Mouse (Mus musculus) G1E (cell line): ENCODE data around the gene Sec22c. TPM values are rescaled to one million over a fixed set of nuclear protein-coding genes. Genes with fewer than 3 reads are reported as not detected.

Experiments used
- ATAC-seq: 2 replicates; pipeline ENCODE4 v1.8.0; 2016; ENCODE audit warnings: mild to moderate bottlenecking; ENCODE audit not compliant: insufficient number of reproducible peaks, poor library complexity, low FRiP score, severe bottlenecking; ENCODE audit errors: extremely low read depth
- DNase-seq: peaks from one replicate; pipeline ENCODE4 v3.0.0; 2012; ENCODE audit warnings: low spot score
- H3K27me3 ChIP-seq: 2 replicates; pipeline ENCODE4 v1.6.1; 2012; ENCODE audit warnings: mild to moderate bottlenecking, low read length, inconsistent platforms; ENCODE audit not compliant: insufficient read depth
- H3K36me3 ChIP-seq: replicated peaks from 2 replicates; pipeline ENCODE3; 2012; ENCODE audit warnings: mild to moderate bottlenecking, inconsistent platforms
- H3K4me1 ChIP-seq: 2 replicates; pipeline ENCODE4 v1.6.1; 2012; ENCODE audit warnings: low read depth, low read length, inconsistent platforms, mixed read lengths; ENCODE audit not compliant: insufficient read depth
- H3K4me3 ChIP-seq: 2 replicates; pipeline ENCODE4 v1.5.1; 2012; ENCODE audit warnings: low read depth, mild to moderate bottlenecking, inconsistent platforms, low read length, moderate library complexity, mixed read lengths
- H3K9me3 ChIP-seq: replicated peaks from 2 replicates; pipeline ENCODE4 v1.6.1; 2012; ENCODE audit warnings: inconsistent platforms
- CTCF ChIP-seq: IDR thresholded peaks from 2 replicates; pipeline ENCODE4 v1.5.1; 2012; ENCODE audit warnings: low read depth, low read length, inconsistent platforms, mixed read lengths
- GATA1 ChIP-seq: IDR thresholded peaks from 2 replicates; pipeline ENCODE4 v1.6.1; 2012; ENCODE audit warnings: borderline replicate concordance, low read length, inconsistent platforms, mixed read lengths
- GATA2 ChIP-seq: IDR thresholded peaks from 2 replicates; pipeline ENCODE4 v1.6.1; 2012; ENCODE audit warnings: low read depth, low read length, inconsistent platforms, borderline replicate concordance
- POLR2AphosphoS5 ChIP-seq: IDR thresholded peaks from 2 replicates; pipeline ENCODE4 v1.6.1; 2012; ENCODE audit warnings: low read depth, low read length, inconsistent platforms; ENCODE audit not compliant: insufficient replicate concordance
- TAL1 ChIP-seq: conservative IDR thresholded peaks from 2 replicates; pipeline ENCODE4 v1.6.1; 2012; ENCODE audit warnings: low read depth, low read length, inconsistent platforms, mixed read lengths
- polyA plus RNA-seq: library from polyadenylated mRNA; stranded (reverse); fragments of >175 nt; gene quantifications from 2 replicates; pipeline ENCODE4 v1.2.3, GENCODE M21; 2012
- total RNA-seq, 2 experiments: library from RNA; stranded (forward) in 1 of 2; stranded (reverse) in 1 of 2; fragments of 200-1000 nt in 1 of 2; fragments of >200 nt in 1 of 2; fragmentation: Nextera tagmentation in 1 of 2; gene quantifications; 2 replicates each; pipeline ENCODE4 v1.2.3; 2014 to 2017

Gene Sec22c
- total and polyA plus RNA-seq, 3 experiments, result 3.6 to 4.8 (median 4.7) TPM

DNA sequence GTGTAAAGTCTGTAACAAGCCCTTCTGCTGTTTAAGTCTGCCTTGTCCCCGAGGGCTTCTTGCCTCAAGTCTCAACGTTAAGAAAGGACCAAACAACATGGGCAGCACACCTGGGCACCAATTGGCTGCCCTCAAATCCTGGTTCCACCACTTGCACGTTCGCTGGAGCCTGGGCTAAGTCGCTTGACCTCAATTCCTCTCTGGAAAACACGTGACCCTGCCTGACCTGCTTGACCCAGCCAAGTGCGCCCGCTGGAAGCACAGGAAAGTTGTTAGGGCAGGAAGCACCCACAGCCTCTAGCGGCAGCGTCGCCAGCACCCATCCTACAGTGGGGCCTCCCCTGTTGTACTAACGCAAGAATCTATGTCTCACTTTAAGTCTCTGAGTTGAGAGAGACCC is 10.6 kb downstream of the Sec22c start:
- no peak for ATAC-seq
- peaks cover 2% of the 10 kb centered on the region; the same call in 1 of the 2 replicates for H3K4me1 ChIP-seq
- no peak for TF ChIP-seq GATA1
- TF ChIP-seq TAL1, result no peak
- TF ChIP-seq POLR2AphosphoS5, result no peak
- TF ChIP-seq GATA2, result no peak
- H3K9me3 ChIP-seq, result peaks cover 8% of the 10 kb centered on the region
- H3K4me3 ChIP-seq, result no peak overlapping the region
- DNase-seq, result no peak
- no peaks in the 10 kb centered on the region for H3K27me3 ChIP-seq
- peaks cover 50% of the 10 kb centered on the region for H3K36me3 ChIP-seq

DNA sequence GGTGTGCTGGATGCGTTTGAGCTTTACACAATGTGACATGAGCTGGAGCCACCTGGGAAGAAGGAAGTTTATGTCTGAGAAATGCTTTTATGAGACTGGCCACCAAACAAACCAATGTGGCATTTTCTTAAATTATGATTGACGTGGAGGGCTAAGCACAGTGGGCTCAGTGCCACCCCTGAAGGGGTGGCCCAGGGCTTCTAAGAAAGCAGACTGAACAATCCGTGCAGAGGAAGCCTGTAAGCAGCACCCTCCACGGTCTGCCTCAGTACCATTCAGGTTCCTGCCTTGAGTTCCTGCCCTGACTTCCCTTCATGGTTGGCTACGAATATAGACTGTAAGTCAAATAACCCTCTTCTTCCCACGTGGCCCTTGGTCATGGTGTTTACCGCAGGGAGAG is 14.6 kb downstream of the Sec22c start:
- peaks cover 2% of the 10 kb centered on the region; the same call in 1 of the 2 replicates for H3K4me1 ChIP-seq
- peaks cover 55% of the 10 kb centered on the region for H3K36me3 ChIP-seq
- ATAC-seq (no peak), DNase-seq (no peak)
- no peaks in the 10 kb centered on the region for H3K27me3 ChIP-seq
- TF ChIP-seq CTCF (no peak), TAL1 (no peak), GATA2 (no peak), POLR2AphosphoS5 (no peak), GATA1 (no peak)
- 0 out of 2 replicates have a peak, but pooled peaks cover 4% of the 10 kb centered on the region for H3K9me3 ChIP-seq
- no peak overlapping the region for H3K4me3 ChIP-seq

DNA sequence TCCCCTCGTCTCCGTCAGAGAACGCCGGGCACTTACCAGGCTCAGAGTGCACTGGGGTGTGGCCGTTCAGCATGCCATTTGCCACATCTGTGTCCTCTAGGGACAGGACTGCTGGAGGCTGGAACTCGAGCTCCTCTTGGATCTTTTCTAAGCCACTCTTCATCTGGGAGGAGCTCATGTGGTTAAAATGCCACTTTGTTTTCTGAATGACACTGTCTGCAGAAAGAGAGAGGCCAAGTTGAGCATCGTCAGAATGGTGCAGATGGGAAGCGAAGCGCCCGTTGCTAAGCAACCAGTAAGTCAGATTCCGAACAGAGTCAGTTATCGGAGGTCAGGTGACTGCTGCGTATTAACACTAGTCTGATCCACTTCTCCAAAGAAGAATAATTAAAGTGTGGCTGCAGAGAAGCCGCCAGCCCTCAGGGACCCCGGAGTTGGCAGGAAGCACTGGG is 15.1 kb downstream of the Sec22c start:
- no peaks in the 10 kb centered on the region for H3K27me3 ChIP-seq
- DNase-seq, result no peak
- peaks cover 55% of the 10 kb centered on the region for H3K36me3 ChIP-seq
- no peak for ATAC-seq
- H3K4me3 ChIP-seq, result no peak overlapping the region
- H3K4me1 ChIP-seq, result peaks cover 2% of the 10 kb centered on the region; the same call in 1 of the 2 replicates
- 0 out of 2 replicates have a peak, but pooled peaks cover 4% of the 10 kb centered on the region for H3K9me3 ChIP-seq
- no peak for TF ChIP-seq CTCF
- no peak for TF ChIP-seq GATA2
- no peak for TF ChIP-seq GATA1
- no peak for TF ChIP-seq TAL1
- no peak for TF ChIP-seq POLR2AphosphoS5

DNA sequence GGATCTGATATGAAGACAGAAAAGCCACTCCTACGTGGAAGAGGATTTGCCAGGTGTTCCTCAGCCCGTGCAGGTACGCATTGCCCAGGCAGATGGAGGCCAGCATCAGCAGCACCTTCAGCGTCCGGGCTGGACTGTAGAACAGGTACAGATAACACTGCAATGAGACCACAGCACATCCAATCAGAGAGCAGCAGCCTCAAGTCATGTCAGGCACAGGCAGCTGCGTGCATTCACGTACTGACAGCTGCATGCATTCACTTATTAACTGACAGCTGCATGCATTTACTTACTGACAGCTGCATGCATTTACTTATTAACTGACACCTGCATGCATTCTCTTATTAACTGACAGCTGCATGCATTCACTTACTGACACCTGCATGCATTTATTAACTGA is 20.6 kb downstream of the Sec22c start:
- no peak overlapping the region for H3K4me3 ChIP-seq
- DNase-seq, result no peak
- no peak for ATAC-seq
- no peaks in the 10 kb centered on the region for H3K4me1 ChIP-seq
- 0 out of 2 replicates have a peak, but pooled peaks cover 4% of the 10 kb centered on the region for H3K9me3 ChIP-seq
- no peaks in the 10 kb centered on the region for H3K27me3 ChIP-seq
- TF ChIP-seq POLR2AphosphoS5, result no peak
- no peak for TF ChIP-seq GATA1
- TF ChIP-seq CTCF, result no peak
- TF ChIP-seq TAL1, result no peak
- no peak for TF ChIP-seq GATA2
- H3K36me3 ChIP-seq, result peaks cover 43% of the 10 kb centered on the region

DNA sequence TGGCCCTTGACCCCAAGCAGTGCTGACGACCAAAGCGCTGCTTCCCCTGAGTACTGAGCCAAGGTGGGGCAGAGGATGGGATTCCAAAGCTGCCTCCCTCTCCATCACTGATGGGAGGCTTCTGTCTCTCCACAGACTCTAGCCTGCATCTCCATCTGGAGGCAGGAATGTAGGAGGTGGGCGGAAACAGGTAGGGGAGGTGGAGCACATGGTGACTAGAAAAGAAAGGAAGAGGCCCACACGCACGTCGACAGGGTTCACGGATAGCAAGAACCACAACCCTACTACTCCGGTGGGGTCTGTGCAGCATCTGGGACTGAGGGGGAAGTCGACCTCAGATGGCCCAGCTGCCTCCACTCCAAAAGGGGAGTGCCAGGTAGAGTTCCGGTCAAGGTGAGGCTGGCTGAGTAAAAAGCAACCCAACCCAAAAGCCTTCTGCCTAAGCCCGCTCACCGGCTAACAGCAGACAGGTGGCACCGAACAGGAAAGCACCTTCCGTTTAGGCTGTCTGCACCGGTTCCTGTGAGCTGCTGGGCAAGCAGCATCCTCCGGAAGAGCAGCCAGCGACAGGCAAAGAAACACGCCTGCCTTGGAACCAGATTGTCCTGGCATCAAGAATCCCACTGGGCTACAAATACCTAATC is 23.1 kb downstream of the Sec22c start:
- peaks cover 4% of the 10 kb centered on the region; the same call in 1 of the 2 replicates for H3K27me3 ChIP-seq
- no peak for DNase-seq
- TF ChIP-seq POLR2AphosphoS5, result no peak
- no peak for TF ChIP-seq GATA2
- no peak for TF ChIP-seq CTCF
- TF ChIP-seq TAL1, result no peak
- TF ChIP-seq GATA1, result no peak
- ATAC-seq, result no peak
- H3K4me3 ChIP-seq, result no peak overlapping the region
- peaks cover 31% of the 10 kb centered on the region for H3K36me3 ChIP-seq
- H3K4me1 ChIP-seq, result peaks cover under 1% of the 10 kb centered on the region; the same call in 1 of the 2 replicates
- H3K9me3 ChIP-seq, result 0 out of 2 replicates have a peak, but pooled peaks cover 4% of the 10 kb centered on the region

DNA sequence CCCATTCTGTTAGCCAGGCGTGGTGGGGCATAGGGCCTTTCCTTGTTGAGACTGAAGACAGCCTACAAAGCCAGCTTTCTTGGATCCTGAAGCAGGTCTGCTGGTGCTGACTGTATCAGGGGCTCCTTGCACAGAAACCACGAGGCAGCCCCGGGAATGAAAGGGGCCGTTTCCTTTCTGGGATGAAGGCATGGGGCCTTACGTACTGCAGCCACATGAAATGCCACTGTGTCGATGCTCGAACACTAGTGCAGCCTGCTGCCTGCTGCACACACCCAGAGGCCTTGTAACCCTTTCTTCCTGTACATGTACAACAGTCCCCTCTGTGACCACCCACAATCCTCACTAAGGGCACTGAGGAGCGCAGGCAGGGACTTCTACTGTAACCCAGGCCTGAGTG is 24.1 kb downstream of the Sec22c start:
- no peak for TF ChIP-seq GATA2
- TF ChIP-seq GATA1, result no peak
- DNase-seq (no peak), ATAC-seq (no peak)
- Histone ChIP-seq H3K36me3 (peaks cover 29% of the 10 kb centered on the region), H3K4me3 (no peak overlapping the region), H3K4me1 (peaks cover 5% of the 10 kb centered on the region; the same call in 1 of the 2 replicates), H3K9me3 (0 out of 2 replicates have a peak, but pooled peaks cover under 1% of the 10 kb centered on the region), H3K27me3 (peaks cover 8% of the 10 kb centered on the region; the same call in 1 of the 2 replicates)
